Mouse (Mus musculus): ENCODE measurements at regions not wholly inside any gene's neighbourhood (a gene's known extent, or its start where the extent isn't known, plus 50 kb on each side); places are given as distances from the start of the nearest gene placed in this dataset.

DNA sequence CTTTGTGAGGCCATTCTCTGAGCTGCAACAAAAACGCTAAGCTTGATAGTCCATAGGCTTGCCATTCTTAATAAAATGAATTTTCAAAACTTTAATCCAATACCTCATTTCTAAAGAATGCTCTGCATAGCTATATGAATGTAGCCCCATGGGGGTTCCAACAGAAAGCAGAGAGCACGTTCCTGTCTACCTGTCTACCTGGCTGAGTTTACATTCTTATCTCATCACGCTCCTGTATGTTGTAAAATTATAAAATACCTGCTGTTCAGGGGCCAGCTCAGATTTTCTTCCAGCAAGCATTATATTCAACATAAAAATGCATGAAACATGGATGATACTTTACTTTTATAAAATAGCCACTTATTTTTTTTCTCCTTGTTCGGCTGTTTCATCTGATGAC lies 182.5 kb upstream of the Speer2 start:
- H3K4me3 ChIP-seq (replicated peaks in 1 of 3; ENCODE audit: low read depth in 2 of 3, low read length in 2 of 3, poor library complexity in 1 of 3): no peak overlapping the region
- no peak for TF ChIP-seq POLR2A (IDR thresholded peaks at IDR 0.05; ENCODE audit: low read depth, low read length)
- TF ChIP-seq HCFC1 (IDR thresholded peaks at IDR 0.05; ENCODE audit: low read depth, low read length): no peak
- TF ChIP-seq CTCF (conservative IDR thresholded peaks at IDR 0.05 in 1 of 2, IDR thresholded peaks at IDR 0.05 in 1 of 2; ENCODE audit: low read depth in 2 of 2, low read length in 2 of 2): no peak
- TF ChIP-seq BHLHE40 (IDR thresholded peaks at IDR 0.05; ENCODE audit: low read depth, low read length): no peak
- TF ChIP-seq IRF4 (IDR thresholded peaks at IDR 0.05; ENCODE audit: low read depth, low read length): no peak
- TF ChIP-seq CHD1 (IDR thresholded peaks at IDR 0.05; ENCODE audit: low read depth, low read length): no peak
- in situ Hi-C loops (cut with MboI; ENCODE audit: low pct_ligation_motif_present, low pct_unique_long_range_greater_than_20kb, low sequenced_read_pairs) (loop anchor here (25.0 kb wide), 1 partner anchor 109 kb away; no protein-coding TSS in a partner anchor), dilution Hi-C loops (cut with MboI; ENCODE audit: extremely low pct_ligation_motif_present, extremely low pct_unique_long_range_greater_than_20kb, low sequenced_read_pairs) (no loop called here)
- no peak overlapping the region for H3K4me2 ChIP-seq (ENCODE audit: insufficient read depth, low read depth, poor library complexity, severe bottlenecking)
- DNase-seq (ENCODE audit: extremely low read depth): no peak
- no peak overlapping the region for H3K27ac ChIP-seq (ENCODE audit: insufficient read depth, low read depth)
- H3K27me3 ChIP-seq (replicated peaks): no peaks in the 10 kb centered on the region
- H3K79me2 ChIP-seq (replicated peaks; ENCODE audit: control insufficient read depth, extremely low read depth, insufficient read depth, poor library complexity, severe bottlenecking): no peaks in the 10 kb centered on the region
- peaks cover 40% of the 10 kb centered on the region for H3K9me3 ChIP-seq (replicated peaks; ENCODE audit: low read length)
- H3K4me1 ChIP-seq (ENCODE audit: control insufficient read depth in 1 of 2, insufficient read depth in 2 of 2): no peaks in the 10 kb centered on the region
- H3K9ac ChIP-seq (ENCODE audit: insufficient read depth, low read depth): no peak overlapping the region
- H3K36me3 ChIP-seq (replicated peaks in 1 of 2; ENCODE audit: control insufficient read depth in 1 of 2, insufficient read depth in 1 of 2, low read length in 1 of 2): no peaks in the 10 kb centered on the region

DNA sequence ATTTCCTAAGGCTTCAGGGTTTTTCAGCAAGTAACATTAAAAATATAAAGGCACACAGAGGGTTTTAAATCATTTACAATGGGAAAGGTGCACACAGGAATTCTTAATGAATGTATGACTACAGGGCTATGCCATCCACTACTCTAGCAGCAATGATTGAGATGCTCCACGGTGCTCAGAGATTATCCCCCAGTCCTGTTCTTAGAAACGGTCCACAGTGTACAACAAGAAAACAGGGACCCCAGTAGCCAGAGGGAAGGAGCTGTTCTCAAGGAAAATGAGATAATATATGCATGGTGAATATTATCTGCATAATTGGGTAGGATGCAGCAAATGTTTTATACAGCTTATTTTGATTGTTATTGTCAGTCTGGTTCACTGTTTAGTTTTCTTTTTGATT lies 186.3 kb upstream of the Speer2 start:
- Histone ChIP-seq H3K4me3 (replicated peaks in 1 of 3; ENCODE audit: low read depth in 2 of 3, low read length in 2 of 3, poor library complexity in 1 of 3) (no peak overlapping the region), H3K4me1 (ENCODE audit: control insufficient read depth in 1 of 2, insufficient read depth in 2 of 2) (no peaks in the 10 kb centered on the region), H3K9ac (ENCODE audit: insufficient read depth, low read depth) (no peak overlapping the region), H3K27me3 (replicated peaks) (no peaks in the 10 kb centered on the region), H3K4me2 (ENCODE audit: insufficient read depth, low read depth, poor library complexity, severe bottlenecking) (no peak overlapping the region), H3K9me3 (replicated peaks; ENCODE audit: low read length) (peaks cover 51% of the 10 kb centered on the region), H3K36me3 (replicated peaks in 1 of 2; ENCODE audit: control insufficient read depth in 1 of 2, insufficient read depth in 1 of 2, low read length in 1 of 2) (no peaks in the 10 kb centered on the region), H3K27ac (ENCODE audit: insufficient read depth, low read depth) (no peak overlapping the region), H3K79me2 (replicated peaks; ENCODE audit: control insufficient read depth, extremely low read depth, insufficient read depth, poor library complexity, severe bottlenecking) (no peaks in the 10 kb centered on the region)
- in situ Hi-C loops (cut with MboI; ENCODE audit: low pct_ligation_motif_present, low pct_unique_long_range_greater_than_20kb, low sequenced_read_pairs) (loop anchor here (25.0 kb wide), 1 partner anchor 113 kb away; no protein-coding TSS in a partner anchor), dilution Hi-C loops (cut with MboI; ENCODE audit: extremely low pct_ligation_motif_present, extremely low pct_unique_long_range_greater_than_20kb, low sequenced_read_pairs) (no loop called here)
- DNase-seq (ENCODE audit: extremely low read depth): no peak
- TF ChIP-seq POLR2AphosphoS2 (IDR thresholded peaks at IDR 0.05; ENCODE audit: low read depth, low read length) (no peak), ZMIZ1 (IDR thresholded peaks at IDR 0.05; ENCODE audit: low read depth, low read length) (no peak), E2F4 (IDR thresholded peaks at IDR 0.05; ENCODE audit: insufficient replicate concordance, low read depth, low read length) (no peak)

DNA sequence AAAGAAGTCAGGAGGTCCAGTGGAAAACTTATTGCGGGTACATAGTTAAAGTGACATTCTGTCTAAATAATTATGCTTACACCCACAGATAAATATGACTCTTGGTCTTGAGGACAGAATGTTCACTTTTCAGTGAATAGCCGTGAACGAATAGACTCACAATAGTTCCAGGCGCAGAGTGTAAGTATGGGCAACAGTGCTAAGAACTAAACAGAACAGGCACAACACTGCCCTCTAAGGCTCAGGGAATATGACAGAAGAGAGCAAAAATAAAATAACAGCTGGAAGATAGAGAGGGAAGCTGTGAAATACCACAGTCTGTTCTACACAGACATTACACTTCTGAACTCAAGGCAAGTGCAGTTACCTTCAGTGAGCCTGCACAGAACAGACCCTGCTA lies 207.9 kb upstream of the Speer2 start:
- H3K4me1 ChIP-seq (ENCODE audit: control insufficient read depth in 1 of 2, insufficient read depth in 2 of 2): no peaks in the 10 kb centered on the region
- dilution Hi-C loops (cut with MboI; ENCODE audit: extremely low pct_ligation_motif_present, extremely low pct_unique_long_range_greater_than_20kb, low sequenced_read_pairs) (no loop called here), in situ Hi-C loops (cut with MboI; ENCODE audit: low pct_ligation_motif_present, low pct_unique_long_range_greater_than_20kb, low sequenced_read_pairs) (no loop called here)
- H3K4me2 ChIP-seq (ENCODE audit: insufficient read depth, low read depth, poor library complexity, severe bottlenecking): no peak overlapping the region
- H3K27ac ChIP-seq (ENCODE audit: insufficient read depth, low read depth): no peak overlapping the region
- peaks cover 48% of the 10 kb centered on the region for H3K9me3 ChIP-seq (replicated peaks; ENCODE audit: low read length)
- no peaks in the 10 kb centered on the region for H3K36me3 ChIP-seq (replicated peaks in 1 of 2; ENCODE audit: control insufficient read depth in 1 of 2, insufficient read depth in 1 of 2, low read length in 1 of 2)
- H3K4me3 ChIP-seq (replicated peaks in 1 of 3; ENCODE audit: low read depth in 2 of 3, low read length in 2 of 3, poor library complexity in 1 of 3): no peak overlapping the region
- DNase-seq (ENCODE audit: extremely low read depth): no peak
- H3K9ac ChIP-seq (ENCODE audit: insufficient read depth, low read depth): no peak overlapping the region
- H3K27me3 ChIP-seq (replicated peaks): no peaks in the 10 kb centered on the region
- TF ChIP-seq EP300 (IDR thresholded peaks at IDR 0.05; ENCODE audit: low read length): no peak
- H3K79me2 ChIP-seq (replicated peaks; ENCODE audit: control insufficient read depth, extremely low read depth, insufficient read depth, poor library complexity, severe bottlenecking): no peaks in the 10 kb centered on the region

Measured in CH12.LX (cell line).